ENCODE assay signal across 32 mouse cellular contexts in the genomic region with DNA sequence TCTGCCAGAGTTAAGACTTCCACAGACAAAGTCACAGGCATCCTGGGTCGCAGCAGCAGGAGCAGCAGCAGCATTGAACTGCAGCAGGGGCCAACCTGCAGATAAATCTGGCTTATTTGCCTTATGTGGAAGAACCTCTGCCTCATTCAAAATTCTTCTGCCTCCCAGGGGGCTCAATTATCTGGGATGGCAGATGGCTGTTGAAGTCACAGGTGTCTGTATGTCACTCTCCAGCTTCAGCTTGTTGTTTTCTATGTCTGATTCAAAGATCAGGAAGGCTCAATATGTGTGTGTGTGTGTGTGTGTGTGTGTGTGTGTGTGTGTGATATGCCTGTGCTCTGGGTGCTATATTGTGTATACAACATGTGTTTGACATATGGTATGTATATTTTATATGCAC. TPM values are rescaled to one million over a fixed set of nuclear protein-coding genes. Genes with fewer than 3 reads are reported as not detected.
DNase-seq lines count a peak whose midpoint lies in the region; ATAC-seq lines count a peak whose summit lies in the region.
"Had no signal": no experiment of that assay in that cellular context is flagged by ENCODE, and none has a peak within 500 bp of the region (broad histone marks: within the 10 kb centered on the region; RNA-seq: fewer than 3 reads in every experiment).

No protein-coding gene starts in this region.

- ATAC-seq in forebrain, embryonic 12.5 days (ENCODE audit: low FRiP score) = peak; percentile 36; the same call in 1 of the 2 replicates
- ATAC-seq in neural tube, embryonic 13.5 days (ENCODE audit: low read depth) = 0 out of 2 replicates have a peak, but pooled peaks have one; percentile 23
- no peak for ATAC-seq in neural tube, embryonic 15.5 days (ENCODE audit: low FRiP score)
- ATAC-seq in midbrain, embryonic 15.5 days (replicated peaks) = peak; percentile 59
- ATAC-seq: CD4-positive, CD25-positive, alpha-beta regulatory T cell, adult 4 months; inflammation-experienced regulatory T-cells, adult 6 months had no signal

- no peak overlapping the region for H3K9ac ChIP-seq in forebrain, embryonic 12.5 days
- H3K9ac ChIP-seq in neural tube, embryonic 13.5 days = no peak overlapping the region
- H3K9ac ChIP-seq in neural tube, embryonic 15.5 days (replicated peaks) = no peak overlapping the region
- no peak overlapping the region for H3K9ac ChIP-seq in midbrain, embryonic 15.5 days
- H3K9ac ChIP-seq: heart, embryonic 15.5 days; limb, embryonic 15.5 days; liver, embryonic 15.5 days; lung, embryonic 15.5 days had no signal

- H3K4me3 ChIP-seq in forebrain, embryonic 12.5 days (replicated peaks) = no peak overlapping the region
- no peak overlapping the region for H3K4me3 ChIP-seq in forebrain, embryonic 10.5 days
- H3K4me3 ChIP-seq in neural tube, embryonic 13.5 days = no peak overlapping the region
- no peak overlapping the region for H3K4me3 ChIP-seq in neural tube, embryonic 15.5 days (replicated peaks)
- no peak overlapping the region for H3K4me3 ChIP-seq in midbrain, embryonic 15.5 days
- H3K4me3 ChIP-seq: gastrocnemius, adult 2 months; heart, embryonic 15.5 days; limb, embryonic 15.5 days; liver, embryonic 15.5 days; lung, embryonic 15.5 days; megakaryocyte, embryonic 14.5 days had no signal

- H3K4me2 ChIP-seq in forebrain, embryonic 12.5 days = no peak overlapping the region
- no peak overlapping the region for H3K4me2 ChIP-seq in neural tube, embryonic 13.5 days
- H3K4me2 ChIP-seq in neural tube, embryonic 15.5 days = no peak overlapping the region
- no peak overlapping the region for H3K4me2 ChIP-seq in midbrain, embryonic 15.5 days
- H3K4me2 ChIP-seq: heart, embryonic 15.5 days; limb, embryonic 15.5 days; liver, embryonic 15.5 days; lung, embryonic 15.5 days had no signal

- WGBS in forebrain, embryonic 12.5 days = 27% methylated on average over 1 of the region's 1 CpGs
- WGBS in forebrain, embryonic 10.5 days = 33% methylated on average over 1 of the region's 1 CpGs
- WGBS in neural tube, embryonic 13.5 days = 13% methylated on average over 1 of the region's 1 CpGs
- WGBS in neural tube, embryonic 15.5 days = 26% methylated on average over 1 of the region's 1 CpGs
- 24% methylated on average over 1 of the region's 1 CpGs for WGBS in midbrain, embryonic 15.5 days

- no peak overlapping the region for H3K27ac ChIP-seq in forebrain, embryonic 12.5 days
- H3K27ac ChIP-seq in forebrain, embryonic 10.5 days = no peak overlapping the region
- H3K27ac ChIP-seq in neural tube, embryonic 13.5 days (replicated peaks) = no peak overlapping the region
- H3K27ac ChIP-seq in neural tube, embryonic 15.5 days (replicated peaks) = no peak overlapping the region
- H3K27ac ChIP-seq in midbrain, embryonic 15.5 days = no peak overlapping the region
- H3K27ac ChIP-seq: gastrocnemius, adult 2 months; heart, embryonic 15.5 days; limb, embryonic 15.5 days; liver, embryonic 15.5 days; lung, embryonic 15.5 days had no signal

- no peaks in the 10 kb centered on the region for H3K36me3 ChIP-seq in forebrain, embryonic 12.5 days (replicated peaks)
- H3K36me3 ChIP-seq in forebrain, embryonic 10.5 days (replicated peaks) = no peaks in the 10 kb centered on the region
- no peaks in the 10 kb centered on the region for H3K36me3 ChIP-seq in neural tube, embryonic 13.5 days
- H3K36me3 ChIP-seq in neural tube, embryonic 15.5 days = no peaks in the 10 kb centered on the region
- no peaks in the 10 kb centered on the region for H3K36me3 ChIP-seq in midbrain, embryonic 15.5 days (replicated peaks)
- H3K36me3 ChIP-seq: heart, embryonic 15.5 days; limb, embryonic 15.5 days; liver, embryonic 15.5 days; lung, embryonic 15.5 days had no signal

- no peaks in the 10 kb centered on the region for H3K27me3 ChIP-seq in forebrain, embryonic 12.5 days
- H3K27me3 ChIP-seq in forebrain, embryonic 10.5 days (ENCODE audit: poor library complexity, severe bottlenecking) = no peaks in the 10 kb centered on the region
- no peaks in the 10 kb centered on the region for H3K27me3 ChIP-seq in neural tube, embryonic 13.5 days
- no peaks in the 10 kb centered on the region for H3K27me3 ChIP-seq in neural tube, embryonic 15.5 days (replicated peaks)
- H3K27me3 ChIP-seq in midbrain, embryonic 15.5 days (replicated peaks) = no peaks in the 10 kb centered on the region
- H3K27me3 ChIP-seq: heart, embryonic 15.5 days; limb, embryonic 15.5 days; liver, embryonic 15.5 days; lung, embryonic 15.5 days had no signal

- no peaks in the 10 kb centered on the region for H3K9me3 ChIP-seq in forebrain, embryonic 12.5 days
- no peaks in the 10 kb centered on the region for H3K9me3 ChIP-seq in forebrain, embryonic 10.5 days
- no peaks in the 10 kb centered on the region for H3K9me3 ChIP-seq in neural tube, embryonic 13.5 days
- no peaks in the 10 kb centered on the region for H3K9me3 ChIP-seq in neural tube, embryonic 15.5 days (replicated peaks)
- H3K9me3 ChIP-seq in midbrain, embryonic 15.5 days = no peaks in the 10 kb centered on the region
- H3K9me3 ChIP-seq: heart, embryonic 15.5 days; limb, embryonic 15.5 days; liver, embryonic 15.5 days; lung, embryonic 15.5 days; megakaryocyte, embryonic 14.5 days had no signal

- H3K4me1 ChIP-seq in forebrain, embryonic 12.5 days = no peaks in the 10 kb centered on the region
- H3K4me1 ChIP-seq in forebrain, embryonic 10.5 days = 0 out of 2 replicates have a peak, but pooled peaks cover 2% of the 10 kb centered on the region
- no peaks in the 10 kb centered on the region for H3K4me1 ChIP-seq in neural tube, embryonic 13.5 days (replicated peaks)
- no peaks in the 10 kb centered on the region for H3K4me1 ChIP-seq in neural tube, embryonic 15.5 days
- no peaks in the 10 kb centered on the region for H3K4me1 ChIP-seq in midbrain, embryonic 15.5 days
- H3K4me1 ChIP-seq: heart, embryonic 15.5 days; limb, embryonic 15.5 days; liver, embryonic 15.5 days; lung, embryonic 15.5 days had no signal

- no peak for DNase-seq in forebrain, embryonic 10.5 days (ENCODE audit: extremely low spot score, low spot score)
- DNase-seq in MN1 (ENCODE audit: low spot score) = no peak
- no peak for DNase-seq in heart, adult 18-20 months
- DNase-seq: adrenal gland, postnatal 25 days; cerebellum, adult 11 months; cerebellum, adult 9-11 months; gastrocnemius, adult 2 months; heart, postnatal 36 days; kidney, adult 18-20 months; layer of hippocampus, adult 9-11 months; lung, postnatal 36 days; thymus, adult 2 months; thymus, postnatal 4 days had no signal

RNA-seq across cellular contexts. Expression of gene Trpv6, which starts 1.2 kb away (rescaled TPM):
- 0.31 and 0.52 TPM in 2 replicates for polyA plus RNA-seq in forebrain, embryonic 12.5 days (2016; fragmentation: Nextera tagmentation; extraction: Ambion mirVana)
- polyA plus RNA-seq in forebrain, embryonic 10.5 days (2016; fragmentation: Nextera tagmentation; extraction: Ambion mirVana) = 0.16 and 0.25 TPM in 2 replicates
- 0.65 and 0.81 TPM in 2 replicates for polyA plus RNA-seq in neural tube, embryonic 13.5 days (2015; fragmentation: Nextera tagmentation; extraction: Ambion mirVana)
- 0.84 and 1.0 TPM in 2 replicates for polyA plus RNA-seq in neural tube, embryonic 15.5 days (2015; fragmentation: Nextera tagmentation; extraction: Ambion mirVana)
- polyA plus RNA-seq in midbrain, embryonic 15.5 days (2015; fragmentation: Nextera tagmentation; extraction: Ambion mirVana) = 0.89 and 1.3 TPM in 2 replicates
- not detected for total RNA-seq in heart, adult 18-20 months (2021)
- total RNA-seq: adrenal gland, postnatal 25 days; common myeloid progenitor, adult 5-6 weeks; gastrocnemius, adult 2 months; gastrocnemius, postnatal 4 days; heart, postnatal 36 days had no signal
- polyA plus RNA-seq: heart, embryonic 15.5 days had no signal

RNA-seq across cellular contexts. Expression of gene Ephb6, which starts 32.1 kb away (rescaled TPM):
- polyA plus RNA-seq in forebrain, embryonic 12.5 days (2016; fragmentation: Nextera tagmentation; extraction: Ambion mirVana) = 17.7 and 18.4 TPM in 2 replicates
- 14.6 and 16.6 TPM in 2 replicates for polyA plus RNA-seq in forebrain, embryonic 10.5 days (2016; fragmentation: Nextera tagmentation; extraction: Ambion mirVana)
- 24.1 and 29.8 TPM in 2 replicates for polyA plus RNA-seq in neural tube, embryonic 13.5 days (2015; fragmentation: Nextera tagmentation; extraction: Ambion mirVana)
- polyA plus RNA-seq in neural tube, embryonic 15.5 days (2015; fragmentation: Nextera tagmentation; extraction: Ambion mirVana) = 38.0 and 46.7 TPM in 2 replicates
- 43.7 and 44.2 TPM in 2 replicates for polyA plus RNA-seq in midbrain, embryonic 15.5 days (2015; fragmentation: Nextera tagmentation; extraction: Ambion mirVana)
- 1 to 10 TPM; 1.3 to 1.8 TPM for total RNA-seq in heart, adult 18-20 months (2021)

RNA-seq across cellular contexts. Expression of gene Trpv5, which starts 43.2 kb away (rescaled TPM):
- not detected in 2 replicates for polyA plus RNA-seq in forebrain, embryonic 12.5 days (2016; fragmentation: Nextera tagmentation; extraction: Ambion mirVana)
- not detected in 2 replicates for polyA plus RNA-seq in forebrain, embryonic 10.5 days (2016; fragmentation: Nextera tagmentation; extraction: Ambion mirVana)
- polyA plus RNA-seq in neural tube, embryonic 13.5 days (2015; fragmentation: Nextera tagmentation; extraction: Ambion mirVana) = not detected in 2 replicates
- not detected in 2 replicates for polyA plus RNA-seq in neural tube, embryonic 15.5 days (2015; fragmentation: Nextera tagmentation; extraction: Ambion mirVana)
- polyA plus RNA-seq in midbrain, embryonic 15.5 days (2015; fragmentation: Nextera tagmentation; extraction: Ambion mirVana) = not detected in 2 replicates
- total RNA-seq in heart, adult 18-20 months (2021) = not detected
- total RNA-seq: adrenal gland, postnatal 25 days; common myeloid progenitor, adult 5-6 weeks; gastrocnemius, adult 2 months; gastrocnemius, postnatal 4 days; heart, postnatal 36 days; left cerebral cortex, adult 18-20 months; left cerebral cortex, postnatal 36 days had no signal
- polyA plus RNA-seq: CD4-positive, CD25-positive, alpha-beta regulatory T cell, adult 4 months; heart, embryonic 15.5 days; inflammation-experienced regulatory T-cells, adult 6 months; large intestine, adult 2 months; limb, embryonic 15.5 days; lung, embryonic 15.5 days; neural tube, embryonic 14.5 days; small intestine, adult 2 months; stomach, embryonic 16.5 days; thymus, adult 2 months had no signal

RNA-seq across cellular contexts. Expression of gene Llcfc1, which starts 46.8 kb away (rescaled TPM):
- polyA plus RNA-seq in forebrain, embryonic 12.5 days (2016; fragmentation: Nextera tagmentation; extraction: Ambion mirVana) = not detected in 2 replicates
- polyA plus RNA-seq in forebrain, embryonic 10.5 days (2016; fragmentation: Nextera tagmentation; extraction: Ambion mirVana) = not detected in 2 replicates
- not detected in 2 replicates for polyA plus RNA-seq in neural tube, embryonic 13.5 days (2015; fragmentation: Nextera tagmentation; extraction: Ambion mirVana)
- polyA plus RNA-seq in neural tube, embryonic 15.5 days (2015; fragmentation: Nextera tagmentation; extraction: Ambion mirVana) = not detected in 2 replicates
- polyA plus RNA-seq in midbrain, embryonic 15.5 days (2015; fragmentation: Nextera tagmentation; extraction: Ambion mirVana) = not detected in 2 replicates
- not detected for total RNA-seq in heart, adult 18-20 months (2021)
- total RNA-seq: adrenal gland, postnatal 25 days; common myeloid progenitor, adult 5-6 weeks; gastrocnemius, adult 2 months; gastrocnemius, postnatal 4 days; heart, postnatal 36 days; left cerebral cortex, adult 18-20 months; left cerebral cortex, postnatal 36 days had no signal
- polyA plus RNA-seq: CD4-positive, CD25-positive, alpha-beta regulatory T cell, adult 4 months; heart, embryonic 15.5 days; inflammation-experienced regulatory T-cells, adult 6 months; large intestine, adult 2 months; limb, embryonic 15.5 days; lung, embryonic 15.5 days; neural tube, embryonic 14.5 days; small intestine, adult 2 months; thymus, adult 2 months had no signal
